Mouse (Mus musculus): ENCODE data around the gene Tet1. TPM values are rescaled to one million over a fixed set of nuclear protein-coding genes. Genes with fewer than 3 reads are reported as not detected.
"Not testable (repeated sequence)": the region's sequence is repeated elsewhere in the genome, so short reads cannot be mapped to it uniquely, and the experiment has no call there.

Gene Tet1
- polyA plus RNA-seq, 1 experiment from 2014 or later = 30.8 TPM

DNA sequence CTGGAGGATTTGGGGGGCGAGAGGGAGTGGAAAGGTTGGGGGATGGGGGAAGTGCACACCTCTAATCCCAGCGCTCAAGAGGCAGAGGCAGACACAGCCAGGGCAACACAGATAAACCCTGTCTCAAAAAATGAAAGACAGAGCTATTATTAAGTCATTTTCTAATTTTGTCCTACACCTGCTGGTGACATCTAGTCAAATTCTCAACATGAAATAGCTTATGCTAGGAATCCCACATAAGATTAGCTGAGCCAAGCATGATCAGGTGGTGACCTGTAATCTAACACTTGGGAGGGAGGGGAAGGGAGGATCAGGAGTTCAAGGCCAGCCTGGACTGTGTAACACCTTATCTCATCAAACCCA, 115.7 kb downstream of the Tet1 start:
- DNase-seq (ENCODE audit: low spot score) (no peak), ATAC-seq (replicated peaks; ENCODE audit: low FRiP score, low TSS enrichment, low read depth) (no peak)
- no peaks in the 10 kb centered on the region for H3K27me3 ChIP-seq (replicated peaks; ENCODE audit: control insufficient read depth, insufficient read depth, low read length)
- H3K9me3 ChIP-seq (ENCODE audit: control insufficient read depth, low read length) = no peaks in the 10 kb centered on the region
- H3K27ac ChIP-seq (ENCODE audit: low read depth) = peak overlapping the region; percentile 93
- H3K36me3 ChIP-seq (ENCODE audit: control insufficient read depth, insufficient read depth, low read length) = peaks cover 29% of the 10 kb centered on the region
- H3K4me3 ChIP-seq (ENCODE audit: low read depth, low read length) = peak overlapping the region; percentile 74
- WGBS = 33% methylated on average over 2 of the region's 2 CpGs
- peaks cover 5% of the 10 kb centered on the region for H3K4me1 ChIP-seq (replicated peaks; ENCODE audit: control insufficient read depth, insufficient read depth, low read length)
- H3K9ac ChIP-seq (ENCODE audit: low read length) = peak overlapping the region; percentile 79
- peak overlapping the region; percentile 65 for H3K4me2 ChIP-seq (ENCODE audit: low read length)

DNA sequence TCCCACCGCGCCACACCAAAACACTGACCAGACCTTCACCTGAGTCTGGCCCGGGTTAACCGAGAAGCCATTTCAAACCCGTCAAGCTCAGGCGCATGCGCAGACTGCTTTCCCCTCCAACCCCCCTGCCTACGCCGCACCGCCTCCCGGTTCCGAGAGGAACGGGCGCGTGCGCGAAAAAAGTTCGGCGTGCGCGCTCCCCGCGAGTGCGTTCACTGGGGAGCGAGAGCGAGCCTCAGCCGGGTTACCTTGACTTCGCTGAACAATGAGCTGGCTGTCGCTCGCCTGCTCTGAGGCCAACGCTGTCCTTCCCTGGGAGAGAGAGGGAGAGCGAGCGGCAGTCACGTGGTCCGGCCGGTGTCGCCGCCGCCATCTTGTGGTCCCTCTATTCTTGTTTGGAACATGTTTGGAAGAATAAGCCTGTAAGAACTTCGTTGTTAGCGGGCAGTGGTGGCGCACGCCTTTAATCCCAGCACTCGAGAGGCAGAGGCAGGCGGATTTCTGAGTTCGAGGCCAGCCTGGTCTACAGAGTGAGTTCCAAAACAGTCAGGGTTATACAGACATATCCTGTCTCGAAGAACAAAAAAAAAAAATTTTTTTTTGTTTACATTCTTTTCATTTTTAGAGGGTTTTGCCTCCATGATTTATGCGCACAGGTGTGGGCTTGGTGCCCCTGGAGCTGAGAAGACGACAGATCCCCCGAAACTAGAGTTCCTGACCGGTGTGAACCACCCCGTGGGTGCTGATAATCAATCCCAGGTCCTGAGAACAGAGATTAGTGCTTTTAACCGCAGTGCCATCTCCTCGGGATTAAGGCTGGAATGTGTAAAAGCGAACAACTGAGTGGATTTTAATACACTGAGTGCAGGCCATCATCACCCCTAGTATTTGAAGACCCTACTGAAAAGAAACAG, 116.4 kb downstream of the Tet1 start, which contains the start of gene Ccar1:
TSS of gene Ccar1 (minus strand) at position 110 of the 914 bp plus-strand sequence.
- DNase-seq (ENCODE audit: low spot score) (peak; percentile 100), ATAC-seq (replicated peaks; ENCODE audit: low FRiP score, low TSS enrichment, low read depth) (peak; percentile 98)
- H3K4me1 ChIP-seq (replicated peaks; ENCODE audit: control insufficient read depth, insufficient read depth, low read length) = peaks cover 5% of the 10 kb centered on the region
- 2% methylated on average over 55 of the region's 55 CpGs for WGBS
- no peaks in the 10 kb centered on the region for H3K9me3 ChIP-seq (ENCODE audit: control insufficient read depth, low read length)
- H3K36me3 ChIP-seq (ENCODE audit: control insufficient read depth, insufficient read depth, low read length) = peaks cover 35% of the 10 kb centered on the region
- peak within 1 kb of the TSS; percentile 65 for H3K4me2 ChIP-seq (ENCODE audit: low read length)
- peak within 1 kb of the TSS; percentile 79 for H3K9ac ChIP-seq (ENCODE audit: low read length)
- no peaks in the 10 kb centered on the region for H3K27me3 ChIP-seq (replicated peaks; ENCODE audit: control insufficient read depth, insufficient read depth, low read length)
- peak within 1 kb of the TSS; percentile 74 for H3K4me3 ChIP-seq (ENCODE audit: low read depth, low read length)
- H3K27ac ChIP-seq (ENCODE audit: low read depth) = peak within 1 kb of the TSS; percentile 93

DNA sequence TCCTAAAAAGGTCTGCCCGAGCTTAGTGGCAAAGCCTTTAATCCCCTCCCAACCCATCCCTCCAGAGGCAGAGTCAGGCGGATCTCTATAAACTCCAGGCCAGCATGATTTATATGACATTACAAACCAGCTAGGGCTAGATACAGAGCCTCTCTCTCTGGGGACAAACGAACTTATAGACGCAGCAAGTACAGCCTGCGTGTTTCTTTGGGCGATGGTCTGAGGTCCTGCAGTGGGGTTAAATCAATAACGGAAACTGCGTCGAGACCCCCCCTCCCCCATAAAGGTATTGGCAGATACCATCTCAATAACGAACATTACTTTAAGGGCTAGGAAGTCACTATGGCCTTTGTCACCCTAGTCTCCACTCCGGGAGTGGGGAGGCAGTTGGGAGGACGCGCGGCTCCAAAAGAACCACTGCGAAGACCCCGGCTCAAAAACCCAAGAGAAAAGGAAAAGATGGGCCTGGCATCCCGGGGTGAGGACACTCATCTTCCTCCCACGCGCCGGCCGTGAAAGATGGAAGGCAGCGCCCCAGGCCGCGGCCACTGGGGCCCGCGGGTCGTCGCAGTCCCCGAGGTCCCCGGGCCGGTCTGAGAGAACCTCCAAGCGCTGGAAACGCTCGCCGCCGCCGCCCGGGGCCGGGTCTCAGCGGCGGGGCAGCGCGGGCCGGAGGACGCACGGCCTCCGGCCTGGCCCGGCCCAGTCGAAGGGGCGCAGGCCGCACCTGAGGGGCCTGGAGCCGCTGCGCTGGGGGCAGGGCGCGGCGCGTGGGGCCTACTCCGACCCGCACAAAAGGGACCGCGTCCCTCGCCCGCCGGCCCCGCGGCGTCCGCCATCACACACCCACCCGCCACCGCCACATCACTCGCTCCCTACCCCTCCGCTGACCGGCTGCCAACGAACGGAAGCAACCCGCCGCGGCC, 117.3 kb downstream of the Tet1 start:
- under 1% methylated on average over 73 of the region's 78 CpGs for WGBS
- H3K4me3 ChIP-seq (ENCODE audit: low read depth, low read length) = peak overlapping the region; percentile 74
- peak overlapping the region; percentile 93 for H3K27ac ChIP-seq (ENCODE audit: low read depth)
- peak overlapping the region; percentile 79 for H3K9ac ChIP-seq (ENCODE audit: low read length)
- ATAC-seq (replicated peaks; ENCODE audit: low FRiP score, low TSS enrichment, low read depth) (peak; percentile 86), DNase-seq (ENCODE audit: low spot score) (peak; percentile 81)
- no peaks in the 10 kb centered on the region for H3K27me3 ChIP-seq (replicated peaks; ENCODE audit: control insufficient read depth, insufficient read depth, low read length)
- peaks cover 44% of the 10 kb centered on the region for H3K36me3 ChIP-seq (ENCODE audit: control insufficient read depth, insufficient read depth, low read length)
- H3K4me1 ChIP-seq (replicated peaks; ENCODE audit: control insufficient read depth, insufficient read depth, low read length) = peaks cover 5% of the 10 kb centered on the region
- no peaks in the 10 kb centered on the region for H3K9me3 ChIP-seq (ENCODE audit: control insufficient read depth, low read length)
- peak overlapping the region; percentile 65 for H3K4me2 ChIP-seq (ENCODE audit: low read length)

DNA sequence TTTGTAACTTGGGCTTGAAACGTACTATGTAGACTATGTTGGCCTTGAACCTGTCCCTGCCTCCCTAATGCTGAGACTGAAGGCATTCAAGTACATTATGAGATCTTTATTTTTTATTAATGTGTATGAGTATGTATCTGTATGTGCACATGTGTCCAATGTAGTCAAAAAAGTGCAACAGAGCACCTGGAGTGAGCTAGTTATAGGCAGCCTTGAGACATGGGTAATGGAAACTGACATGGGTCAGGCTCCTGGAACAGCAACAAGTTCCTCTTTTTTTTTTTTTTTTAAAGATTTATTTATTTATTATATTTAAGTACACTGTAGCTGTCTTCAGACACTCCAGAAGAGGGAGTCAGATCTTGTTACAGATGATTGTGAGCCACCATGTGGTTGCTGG, 127.0 kb downstream of the Tet1 start:
- not testable (repeated sequence) for H3K27me3 ChIP-seq (replicated peaks; ENCODE audit: control insufficient read depth, insufficient read depth, low read length); H3K4me2 ChIP-seq (ENCODE audit: low read length); H3K27ac ChIP-seq (ENCODE audit: low read depth); H3K4me3 ChIP-seq (ENCODE audit: low read depth, low read length); ATAC-seq (replicated peaks; ENCODE audit: low FRiP score, low TSS enrichment, low read depth); H3K9me3 ChIP-seq (ENCODE audit: control insufficient read depth, low read length); H3K9ac ChIP-seq (ENCODE audit: low read length); H3K4me1 ChIP-seq (replicated peaks; ENCODE audit: control insufficient read depth, insufficient read depth, low read length); DNase-seq (ENCODE audit: low spot score)
- H3K36me3 ChIP-seq (ENCODE audit: control insufficient read depth, insufficient read depth, low read length) = peaks cover 100% of the 10 kb centered on the region
- WGBS = 88% methylated on average over 1 of the region's 1 CpGs

Other genes starting within 250 kb of the Tet1 start
- gene Stox1, start 182.9 kb downstream of the Tet1 start, polyA plus RNA-seq (2014; fragmentation: Nextera tagmentation; extraction: Ambion mirVana) = 0.95 and 1.4 TPM in 2 replicates
- gene Ccar1, start 116.7 kb downstream of the Tet1 start, polyA plus RNA-seq (2014; fragmentation: Nextera tagmentation; extraction: Ambion mirVana) = 122 and 136 TPM in 2 replicates
- 12.7 and 14.5 TPM in 2 replicates for gene Slc25a16, start 11.6 kb upstream of the Tet1 start, polyA plus RNA-seq (2014; fragmentation: Nextera tagmentation; extraction: Ambion mirVana)
- gene Dna2, start 38.0 kb upstream of the Tet1 start, polyA plus RNA-seq (2014; fragmentation: Nextera tagmentation; extraction: Ambion mirVana) = 19.6 and 21.7 TPM in 2 replicates
- 20.0 and 22.8 TPM in 2 replicates for gene Rufy2, start 71.2 kb upstream of the Tet1 start, polyA plus RNA-seq (2014; fragmentation: Nextera tagmentation; extraction: Ambion mirVana)
- gene Hnrnph3, start 115.2 kb upstream of the Tet1 start, polyA plus RNA-seq (2014; fragmentation: Nextera tagmentation; extraction: Ambion mirVana) = 55.8 and 60.5 TPM in 2 replicates
- 1.3 and 2.5 TPM in 2 replicates for gene Pbld2, start 115.3 kb upstream of the Tet1 start, polyA plus RNA-seq (2014; fragmentation: Nextera tagmentation; extraction: Ambion mirVana)
- 0.95 and 1.8 TPM in 2 replicates for gene Pbld1, start 151.2 kb upstream of the Tet1 start, polyA plus RNA-seq (2014; fragmentation: Nextera tagmentation; extraction: Ambion mirVana)
- 0.11 TPM in 1 of 2 replicates, not detected in the other for gene Atoh7, start 190.7 kb upstream of the Tet1 start, polyA plus RNA-seq (2014; fragmentation: Nextera tagmentation; extraction: Ambion mirVana)